Mouse (Mus musculus): ENCODE results near the gene Eras. TPM values are rescaled to one million over a fixed set of nuclear protein-coding genes. Genes with fewer than 3 reads are reported as not detected.

Gene Eras
- polyA plus RNA-seq, 1 experiment from 2014 or later, result not detected

Other genes with a start within 250 kb of the Eras start
- gene Magix, start 247.4 kb downstream of the Eras start, polyA plus RNA-seq (2015; fragmentation: Nextera tagmentation; extraction: Ambion mirVana), result 0.46 and 0.48 TPM in 2 replicates
- gene Gpkow, start 231.5 kb downstream of the Eras start, polyA plus RNA-seq (2015; fragmentation: Nextera tagmentation; extraction: Ambion mirVana), result 37.4 and 37.9 TPM in 2 replicates
- 40.6 and 48.0 TPM in 2 replicates for gene Wdr45, start 214.3 kb downstream of the Eras start, polyA plus RNA-seq (2015; fragmentation: Nextera tagmentation; extraction: Ambion mirVana)
- 0.44 and 0.66 TPM in 2 replicates for gene Gm45208, start 206.4 kb downstream of the Eras start, polyA plus RNA-seq (2015; fragmentation: Nextera tagmentation; extraction: Ambion mirVana)
- gene Praf2, start 200.2 kb downstream of the Eras start, polyA plus RNA-seq (2015; fragmentation: Nextera tagmentation; extraction: Ambion mirVana), result 73.5 and 74.7 TPM in 2 replicates
- 17.2 and 22.1 TPM in 2 replicates for gene Ccdc120, start 177.7 kb downstream of the Eras start, polyA plus RNA-seq (2015; fragmentation: Nextera tagmentation; extraction: Ambion mirVana)
- gene Tfe3, start 166.0 kb downstream of the Eras start, polyA plus RNA-seq (2015; fragmentation: Nextera tagmentation; extraction: Ambion mirVana), result 32.8 and 35.9 TPM in 2 replicates
- 46.2 and 46.7 TPM in 2 replicates for gene Gripap1, start 138.8 kb downstream of the Eras start, polyA plus RNA-seq (2015; fragmentation: Nextera tagmentation; extraction: Ambion mirVana)
- gene Kcnd1, start 106.3 kb downstream of the Eras start, polyA plus RNA-seq (2015; fragmentation: Nextera tagmentation; extraction: Ambion mirVana), result 1.8 and 1.9 TPM in 2 replicates
- 51.3 and 53.9 TPM in 2 replicates for gene Otud5, start 87.2 kb downstream of the Eras start, polyA plus RNA-seq (2015; fragmentation: Nextera tagmentation; extraction: Ambion mirVana)
- gene Pim2, start 50.3 kb downstream of the Eras start, polyA plus RNA-seq (2015; fragmentation: Nextera tagmentation; extraction: Ambion mirVana), result 9.8 and 14.2 TPM in 2 replicates
- 55.0 and 55.5 TPM in 2 replicates for gene Slc35a2, start 44.6 kb downstream of the Eras start, polyA plus RNA-seq (2015; fragmentation: Nextera tagmentation; extraction: Ambion mirVana)
- 125 and 126 TPM in 2 replicates for gene Pqbp1, start 29.3 kb downstream of the Eras start, polyA plus RNA-seq (2015; fragmentation: Nextera tagmentation; extraction: Ambion mirVana)
- 158 and 169 TPM in 2 replicates for gene Timm17b, start 29.2 kb downstream of the Eras start, polyA plus RNA-seq (2015; fragmentation: Nextera tagmentation; extraction: Ambion mirVana)
- gene Gm10491, start 20.8 kb downstream of the Eras start, polyA plus RNA-seq (2015; fragmentation: Nextera tagmentation; extraction: Ambion mirVana), result not detected in 2 replicates
- not detected in 2 replicates for gene Gm10490, start 19.1 kb downstream of the Eras start, polyA plus RNA-seq (2015; fragmentation: Nextera tagmentation; extraction: Ambion mirVana)
- gene Pcsk1n, start 8.8 kb downstream of the Eras start, polyA plus RNA-seq (2015; fragmentation: Nextera tagmentation; extraction: Ambion mirVana), result 1.7 and 2.7 TPM in 2 replicates
- 26.3 and 27.5 TPM in 2 replicates for gene Hdac6, start 19.3 kb upstream of the Eras start, polyA plus RNA-seq (2015; fragmentation: Nextera tagmentation; extraction: Ambion mirVana)
- 1.7 and 1.9 TPM in 2 replicates for gene Gata1, start 49.5 kb upstream of the Eras start, polyA plus RNA-seq (2015; fragmentation: Nextera tagmentation; extraction: Ambion mirVana)
- not detected in 2 replicates for gene Glod5, start 89.9 kb upstream of the Eras start, polyA plus RNA-seq (2015; fragmentation: Nextera tagmentation; extraction: Ambion mirVana)
- 45.5 and 51.5 TPM in 2 replicates for gene Suv39h1, start 146.2 kb upstream of the Eras start, polyA plus RNA-seq (2015; fragmentation: Nextera tagmentation; extraction: Ambion mirVana)
- 0.71 and 0.91 TPM in 2 replicates for gene Was, start 161.9 kb upstream of the Eras start, polyA plus RNA-seq (2015; fragmentation: Nextera tagmentation; extraction: Ambion mirVana)
- 28.1 and 30.7 TPM in 2 replicates for gene Wdr13, start 204.3 kb upstream of the Eras start, polyA plus RNA-seq (2015; fragmentation: Nextera tagmentation; extraction: Ambion mirVana)
- gene Rbm3, start 217.3 kb upstream of the Eras start, polyA plus RNA-seq (2015; fragmentation: Nextera tagmentation; extraction: Ambion mirVana), result 390 and 425 TPM in 2 replicates
- gene Tbc1d25, start 247.6 kb upstream of the Eras start, polyA plus RNA-seq (2015; fragmentation: Nextera tagmentation; extraction: Ambion mirVana), result 13.3 and 17.0 TPM in 2 replicates

Data from embryonic facial prominence, embryonic 15.5 days (tissue).